Mouse (Mus musculus): Measurements from ENCODE around the gene Smco3. TPM values are rescaled to one million over a fixed set of nuclear protein-coding genes. Genes with fewer than 3 reads are reported as not detected.
"Not testable (repeated sequence)": the region's sequence is repeated elsewhere in the genome, so short reads cannot be mapped to it uniquely, and the experiment has no call there.

Smco3 gene
- polyA plus RNA-seq, 1 experiment from 2014 or later: 2.1 TPM

GRCm38 (mm10) chr6:136803093-136803738, 32.0 kb downstream of the Smco3 start:
- no peaks in the 10 kb centered on the region for H3K27me3 ChIP-seq
- peak overlapping the region; percentile 100 for H3K27ac ChIP-seq (replicated peaks)
- peaks cover 21% of the 10 kb centered on the region for H3K4me1 ChIP-seq (replicated peaks)
- no peaks in the 10 kb centered on the region for H3K36me3 ChIP-seq
- no peaks in the 10 kb centered on the region for H3K9me3 ChIP-seq
- H3K9ac ChIP-seq: peak overlapping the region; percentile 93
- 26% methylated on average over 12 of the region's 12 CpGs for WGBS
- peak overlapping the region; percentile 68 for H3K4me2 ChIP-seq
- ATAC-seq (ENCODE audit: low read depth): no peak
- H3K4me3 ChIP-seq: peak overlapping the region; percentile 61

GRCm38 (mm10) chr6:136801274-136801673, 34.0 kb downstream of the Smco3 start:
- Histone ChIP-seq H3K27me3 (no peaks in the 10 kb centered on the region), H3K4me1 (replicated peaks) (peaks cover 16% of the 10 kb centered on the region), H3K27ac (replicated peaks) (no peak overlapping the region), H3K9ac (no peak overlapping the region), H3K4me3 (no peak overlapping the region), H3K9me3 (no peaks in the 10 kb centered on the region), H3K36me3 (no peaks in the 10 kb centered on the region), H3K4me2 (no peak overlapping the region)
- 87% methylated on average over 6 of the region's 6 CpGs for WGBS
- ATAC-seq (ENCODE audit: low read depth): no peak

- ATAC-seq (ENCODE audit: low read depth): no peak
- no peaks in the 10 kb centered on the region for H3K27me3 ChIP-seq
- no peaks in the 10 kb centered on the region for H3K36me3 ChIP-seq
These were observed 34.5 kb downstream of the Smco3 start for GRCm38 (mm10) chr6:136800710-136801109.

GRCm38 (mm10) chr6:136797874-136798693, 37.2 kb downstream of the Smco3 start:
- not testable (repeated sequence) for H3K27me3 ChIP-seq; H3K9ac ChIP-seq; H3K4me2 ChIP-seq; H3K9me3 ChIP-seq; H3K27ac ChIP-seq (replicated peaks); H3K4me3 ChIP-seq; ATAC-seq (ENCODE audit: low read depth); H3K36me3 ChIP-seq
- 85% methylated on average over 3 of the region's 3 CpGs for WGBS
- peaks cover 15% of the 10 kb centered on the region for H3K4me1 ChIP-seq (replicated peaks)

More at GRCm38 (mm10) chr6:136800710-136801109, 34.5 kb downstream of the Smco3 start:
- no peak overlapping the region for H3K27ac ChIP-seq (replicated peaks)
- H3K4me3 ChIP-seq: no peak overlapping the region
- no peak overlapping the region for H3K9ac ChIP-seq
- WGBS: 91% methylated on average over 8 of the region's 8 CpGs
- peaks cover 16% of the 10 kb centered on the region for H3K4me1 ChIP-seq (replicated peaks)
- no peak overlapping the region for H3K4me2 ChIP-seq
- H3K9me3 ChIP-seq: no peaks in the 10 kb centered on the region

- no peak overlapping the region for H3K4me2 ChIP-seq
- no peaks in the 10 kb centered on the region for H3K36me3 ChIP-seq
- peaks cover 8% of the 10 kb centered on the region for H3K27me3 ChIP-seq
- no peaks in the 10 kb centered on the region for H3K9me3 ChIP-seq
- no peak overlapping the region for H3K4me3 ChIP-seq
- H3K27ac ChIP-seq (replicated peaks): no peak overlapping the region
- whole genome bisulfite sequencing: 33% methylated on average over 6 of the region's 6 CpGs
- H3K4me1 ChIP-seq (replicated peaks): peaks cover 11% of the 10 kb centered on the region
- no peak for ATAC-seq (ENCODE audit: low read depth)
- no peak overlapping the region for H3K9ac ChIP-seq
These were observed 39.4 kb downstream of the Smco3 start for GRCm38 (mm10) chr6:136795850-136796249.

GRCm38 (mm10) chr6:136795110-136795509, 40.1 kb downstream of the Smco3 start:
- H3K36me3 ChIP-seq: no peaks in the 10 kb centered on the region
- H3K4me3 ChIP-seq: no peak overlapping the region
- no peaks in the 10 kb centered on the region for H3K9me3 ChIP-seq
- ATAC-seq (ENCODE audit: low read depth): no peak
- no peak overlapping the region for H3K27ac ChIP-seq (replicated peaks)
- no peak overlapping the region for H3K4me2 ChIP-seq
- H3K27me3 ChIP-seq: peaks cover 8% of the 10 kb centered on the region
- WGBS: 61% methylated on average over 1 of the region's 1 CpGs
- peaks cover 11% of the 10 kb centered on the region for H3K4me1 ChIP-seq (replicated peaks)
- no peak overlapping the region for H3K9ac ChIP-seq

GRCm38 (mm10) chr6:136793831-136794525, 41.3 kb downstream of the Smco3 start:
- H3K9ac ChIP-seq: peak overlapping the region; percentile 59
- ATAC-seq (ENCODE audit: low read depth): no peak
- no peaks in the 10 kb centered on the region for H3K9me3 ChIP-seq
- peak overlapping the region; percentile 63 for H3K4me2 ChIP-seq
- H3K4me1 ChIP-seq (replicated peaks): peaks cover 11% of the 10 kb centered on the region
- H3K27ac ChIP-seq (replicated peaks): no peak overlapping the region
- H3K4me3 ChIP-seq: peak overlapping the region; percentile 31
- peaks cover 8% of the 10 kb centered on the region for H3K27me3 ChIP-seq
- no peaks in the 10 kb centered on the region for H3K36me3 ChIP-seq
- under 1% methylated on average over 24 of the region's 24 CpGs for WGBS

- Histone ChIP-seq H3K4me3 (peak overlapping the region; percentile 31), H3K36me3 (no peaks in the 10 kb centered on the region), H3K27ac (replicated peaks) (no peak overlapping the region), H3K4me2 (peak overlapping the region; percentile 63), H3K9ac (peak overlapping the region; percentile 59; the same call in 1 of the 2 replicates), H3K9me3 (no peaks in the 10 kb centered on the region), H3K4me1 (replicated peaks) (peaks cover 11% of the 10 kb centered on the region), H3K27me3 (peaks cover 8% of the 10 kb centered on the region)
- WGBS: 20% methylated on average over 16 of the region's 16 CpGs
- ATAC-seq (ENCODE audit: low read depth): no peak
These were observed 42.1 kb downstream of the Smco3 start for GRCm38 (mm10) chr6:136792884-136793758.

- Histone ChIP-seq H3K27me3 (peaks cover 8% of the 10 kb centered on the region), H3K27ac (replicated peaks) (no peak overlapping the region), H3K4me1 (replicated peaks) (peaks cover 11% of the 10 kb centered on the region), H3K4me2 (no peak overlapping the region), H3K9me3 (no peaks in the 10 kb centered on the region), H3K9ac (no peak overlapping the region), H3K4me3 (no peak overlapping the region), H3K36me3 (no peaks in the 10 kb centered on the region)
- ATAC-seq (ENCODE audit: low read depth): no peak
- WGBS: 79% methylated on average over 5 of the region's 5 CpGs
These were observed 45.8 kb downstream of the Smco3 start for GRCm38 (mm10) chr6:136789391-136789971.

GRCm38 (mm10) chr6:136782761-136783160, 52.5 kb downstream of the Smco3 start:
- no peak for ATAC-seq (ENCODE audit: low read depth)
- Histone ChIP-seq H3K9me3 (no peaks in the 10 kb centered on the region), H3K9ac (no peak overlapping the region), H3K27ac (replicated peaks) (no peak overlapping the region), H3K27me3 (no peaks in the 10 kb centered on the region), H3K4me3 (no peak overlapping the region), H3K4me1 (replicated peaks) (no peaks in the 10 kb centered on the region), H3K36me3 (no peaks in the 10 kb centered on the region), H3K4me2 (no peak overlapping the region)
- WGBS: 80% methylated on average over 9 of the region's 9 CpGs

- 87% methylated on average over 12 of the region's 12 CpGs for WGBS
- H3K4me1 ChIP-seq (replicated peaks): no peaks in the 10 kb centered on the region
- ATAC-seq (ENCODE audit: low read depth): no peak
These were observed 53.1 kb downstream of the Smco3 start for GRCm38 (mm10) chr6:136782146-136782545.

More at GRCm38 (mm10) chr6:136782146-136782545, 53.1 kb downstream of the Smco3 start:
- Histone ChIP-seq H3K27me3 (no peaks in the 10 kb centered on the region), H3K4me3 (no peak overlapping the region), H3K36me3 (no peaks in the 10 kb centered on the region), H3K9ac (no peak overlapping the region), H3K4me2 (no peak overlapping the region), H3K27ac (replicated peaks) (no peak overlapping the region), H3K9me3 (no peaks in the 10 kb centered on the region)

Data from neural tube, embryonic 13.5 days (tissue).